Mouse (Mus musculus): ENCODE results near the gene Vwa8.
A peak's percentile ranks its signal among the peaks of the same experiment; 100 is the strongest.

Gene Vwa8

GRCm38 (mm10) chr14:79226741-79227140 lies 377.9 kb downstream of the Vwa8 start:
- no peak for DNase-seq (ENCODE audit: low spot score in 2 of 2)

- DNase-seq (ENCODE audit: low spot score in 2 of 2): no peak
Measured at GRCm38 (mm10) chr14:79227955-79228354, 379.1 kb downstream of the Vwa8 start.

- no peak for DNase-seq (ENCODE audit: low spot score in 2 of 2)
Measured at GRCm38 (mm10) chr14:79231677-79232076, 382.8 kb downstream of the Vwa8 start.

- no peak for DNase-seq (ENCODE audit: low spot score in 2 of 2)
Measured at GRCm38 (mm10) chr14:79233697-79234096, 384.8 kb downstream of the Vwa8 start.

GRCm38 (mm10) chr14:79234513-79234912 lies 385.7 kb downstream of the Vwa8 start:
- DNase-seq (ENCODE audit: low spot score in 2 of 2): no peak

- DNase-seq (ENCODE audit: low spot score in 2 of 2): no peak
Measured at GRCm38 (mm10) chr14:79235157-79235556, 386.3 kb downstream of the Vwa8 start.

GRCm38 (mm10) chr14:79236261-79236660 lies 387.4 kb downstream of the Vwa8 start:
- DNase-seq (ENCODE audit: low spot score in 2 of 2): peak; percentile 11 to 15

- DNase-seq (ENCODE audit: low spot score in 2 of 2): no peak
Measured at GRCm38 (mm10) chr14:79239402-79239801, 390.6 kb downstream of the Vwa8 start.

GRCm38 (mm10) chr14:79241057-79241570 lies 392.3 kb downstream of the Vwa8 start:
- no peak for DNase-seq (ENCODE audit: low spot score in 2 of 2)

GRCm38 (mm10) chr14:79241656-79242385 lies 393.0 kb downstream of the Vwa8 start:
- no peak for DNase-seq (ENCODE audit: low spot score in 2 of 2)

- DNase-seq (ENCODE audit: low spot score in 2 of 2): no peak
Measured at GRCm38 (mm10) chr14:79242386-79242720, 393.5 kb downstream of the Vwa8 start.

- DNase-seq (ENCODE audit: low spot score in 2 of 2): peak; percentile 62 to 70
Measured at GRCm38 (mm10) chr14:79243038-79243883, 394.4 kb downstream of the Vwa8 start.

- no peak for DNase-seq (ENCODE audit: low spot score in 2 of 2)
Measured at GRCm38 (mm10) chr14:79244571-79244970, 395.7 kb downstream of the Vwa8 start.

- no peak for DNase-seq (ENCODE audit: low spot score in 2 of 2)
Measured at GRCm38 (mm10) chr14:79251727-79252285, 403.0 kb downstream of the Vwa8 start.

Data from spleen, postnatal 36 days (tissue).